Mouse (Mus musculus): ENCODE results near the gene Fndc3a. TPM values are rescaled to one million over a fixed set of nuclear protein-coding genes. Genes with fewer than 3 reads are reported as not detected.

Fndc3a gene
- total RNA-seq, 2 experiments from 2014 or later = 19.6 to 20.7 TPM

DNA sequence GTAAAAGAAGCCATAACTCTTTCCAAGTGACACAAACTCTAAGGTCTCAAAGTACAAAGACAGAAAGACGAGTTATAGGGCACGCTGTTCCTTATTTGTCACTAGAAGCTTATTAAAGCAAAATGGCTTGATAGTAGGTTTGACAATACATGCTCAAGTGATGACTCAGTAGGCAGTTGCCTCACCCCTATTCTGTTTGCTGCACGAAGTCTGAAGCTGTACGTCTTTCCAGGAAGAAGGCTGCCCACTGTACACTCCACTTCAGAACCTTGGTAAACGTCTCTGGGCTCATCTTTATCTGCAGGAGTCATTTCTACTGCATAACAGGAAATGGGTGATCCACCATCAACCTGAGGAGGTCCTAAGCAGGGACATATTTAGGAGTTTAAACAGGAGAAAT lies 151.0 kb downstream of the Fndc3a start:
- DNase-seq (ENCODE audit: low spot score in 2 of 2) = no peak

DNA sequence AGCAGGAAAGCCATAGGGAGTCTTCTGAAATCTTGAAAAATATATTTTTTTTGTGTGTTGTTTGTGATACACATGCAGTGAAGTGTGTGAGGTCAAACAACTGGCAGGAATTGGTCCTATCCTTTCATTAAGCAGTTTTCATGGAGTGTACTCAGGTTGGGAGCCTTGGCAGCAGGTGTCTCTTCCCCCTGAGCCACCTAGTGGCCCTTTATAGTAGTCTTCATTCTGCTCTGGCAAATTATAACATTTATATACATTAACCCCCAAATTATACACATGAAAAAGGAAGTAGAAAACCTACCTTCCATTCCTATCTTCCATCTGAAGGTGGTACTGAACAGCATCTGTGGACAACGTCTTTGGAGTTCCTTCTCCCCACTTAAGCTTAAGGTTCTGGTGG lies 154.0 kb downstream of the Fndc3a start:
- no peak for DNase-seq (ENCODE audit: low spot score in 2 of 2)

DNA sequence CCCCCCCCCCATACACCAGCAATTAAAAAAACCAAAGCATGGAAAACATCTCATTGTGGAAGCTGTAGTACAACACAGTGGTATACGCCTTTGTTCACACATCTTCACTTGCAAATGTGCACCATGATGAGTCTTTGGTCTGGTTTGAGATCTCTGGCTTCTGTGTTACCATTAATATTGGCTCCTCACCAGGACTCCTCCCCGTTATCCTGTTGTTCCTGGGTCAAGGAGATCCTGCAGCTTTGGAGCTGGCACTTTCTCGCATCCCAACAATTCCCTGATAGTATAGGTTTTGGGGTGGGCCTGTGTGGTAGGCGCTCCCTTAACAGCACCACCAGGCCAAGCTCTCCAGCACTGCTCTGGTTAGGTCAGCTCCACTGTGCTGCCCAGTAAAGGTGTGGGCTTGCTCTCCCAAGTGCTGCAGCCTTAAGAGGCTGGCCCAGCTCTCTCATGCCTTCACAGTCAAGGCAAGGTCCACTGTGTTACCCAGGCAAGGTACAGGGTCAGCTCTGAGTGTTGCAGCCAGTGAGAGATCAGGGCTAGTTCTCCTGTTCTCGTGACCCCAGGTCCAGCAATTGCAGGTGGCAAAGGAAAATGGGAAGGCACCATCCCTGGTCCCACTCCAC lies 173.3 kb downstream of the Fndc3a start:
- no peak for DNase-seq (ENCODE audit: low spot score in 2 of 2)

DNA sequence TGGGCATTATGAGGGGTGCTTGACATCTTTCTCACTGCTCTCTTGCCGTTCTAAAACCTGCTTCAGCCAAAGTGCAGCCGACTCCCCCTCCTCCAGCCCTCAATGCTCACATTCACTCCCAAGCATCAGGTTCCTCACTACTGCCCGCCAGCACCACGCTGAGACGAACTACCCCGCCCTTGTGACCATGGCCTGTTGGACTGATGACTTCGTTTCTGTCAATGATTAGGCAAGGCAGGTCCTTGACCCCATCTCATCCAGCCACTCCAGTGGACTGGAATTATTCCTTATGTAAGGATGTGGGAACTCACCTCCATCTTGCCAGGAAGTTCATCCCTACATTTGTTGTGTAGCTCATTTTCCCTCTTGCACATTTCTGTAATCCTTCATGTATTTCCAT lies 175.9 kb downstream of the Fndc3a start:
- DNase-seq (ENCODE audit: low spot score in 2 of 2) = no peak

DNA sequence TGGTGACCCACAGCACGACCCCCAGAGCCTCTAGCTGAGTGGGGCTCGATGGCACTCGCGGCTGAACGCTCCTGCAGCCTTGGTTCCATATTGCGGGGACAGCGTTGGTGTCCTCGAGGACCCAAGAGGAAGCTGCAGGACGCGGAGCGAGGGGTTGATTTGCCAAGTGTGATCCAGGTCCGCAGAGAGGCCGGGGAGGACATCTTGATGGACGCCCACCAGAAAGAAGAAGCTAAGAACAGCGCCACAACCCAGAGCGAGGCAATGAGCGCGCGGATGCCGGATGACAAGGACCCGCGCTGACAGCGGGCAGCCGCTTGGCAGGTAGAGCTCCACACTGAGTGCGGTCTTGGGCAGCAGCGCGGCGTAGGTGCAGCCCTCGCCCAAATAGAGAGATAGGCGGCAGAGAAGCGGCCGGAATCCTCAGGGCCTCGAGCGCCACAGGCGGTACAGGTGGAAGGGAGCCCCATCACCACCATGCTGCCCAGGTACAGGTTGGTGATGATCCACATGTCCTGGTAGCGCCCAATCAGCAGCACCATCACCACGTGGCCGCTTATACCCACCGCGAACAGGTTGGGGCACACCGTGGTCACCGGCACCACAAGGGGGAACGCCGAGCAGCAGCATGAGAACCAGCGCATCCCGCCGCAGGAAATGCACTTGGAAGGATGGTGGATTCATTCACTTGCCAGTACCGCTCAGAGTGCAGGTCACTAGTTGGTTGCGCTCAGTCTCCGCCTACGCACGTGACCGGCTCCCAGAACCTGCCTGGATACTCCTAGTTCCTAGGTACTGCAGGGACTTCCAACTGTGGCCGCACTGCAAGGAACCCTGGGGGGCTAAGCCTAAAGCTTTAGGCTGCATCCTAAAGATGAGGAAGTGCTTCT lies 177.5 kb downstream of the Fndc3a start:
- no peak for DNase-seq (ENCODE audit: low spot score in 2 of 2)

DNA sequence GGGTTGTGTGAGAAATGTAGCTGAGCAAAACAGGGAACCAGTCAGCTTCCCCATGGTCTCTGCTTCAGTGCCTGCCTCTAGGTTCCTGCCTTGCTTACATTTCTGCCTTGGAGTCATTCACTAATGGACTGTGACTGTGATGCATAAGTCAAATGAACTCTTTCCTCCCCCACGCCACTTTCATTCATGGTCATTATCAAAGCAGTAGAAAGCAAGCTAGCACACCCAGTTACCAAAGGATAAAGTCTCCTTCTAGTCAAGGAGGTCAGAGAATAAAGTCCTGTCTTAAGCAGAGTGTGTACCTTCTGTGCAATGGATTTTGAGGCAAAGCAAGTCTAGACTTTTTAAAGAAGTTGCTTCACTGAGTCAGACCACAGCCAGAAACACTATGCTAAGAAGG lies 182.7 kb downstream of the Fndc3a start:
- no peak for DNase-seq (ENCODE audit: low spot score in 2 of 2)

DNA sequence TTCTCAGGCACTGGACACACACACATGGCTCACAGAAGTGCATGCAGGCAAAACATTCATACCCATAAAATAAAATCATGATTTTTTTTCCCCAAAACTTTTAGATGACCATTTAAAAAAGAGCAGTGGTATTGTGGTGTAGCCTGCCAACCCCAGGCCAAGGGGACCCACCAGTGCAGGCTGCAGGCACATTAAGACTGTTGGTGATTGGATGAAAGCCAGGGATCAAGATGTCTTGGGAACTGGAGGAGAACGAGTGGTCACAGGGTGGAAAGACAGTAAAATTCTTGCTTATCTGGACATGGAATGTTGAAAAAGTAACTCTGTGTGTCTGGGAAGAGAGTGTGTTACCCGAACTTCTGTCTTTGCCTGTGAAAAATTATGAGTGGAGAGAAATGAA lies 190.2 kb downstream of the Fndc3a start:
- DNase-seq (ENCODE audit: low spot score in 2 of 2) = no peak

DNA sequence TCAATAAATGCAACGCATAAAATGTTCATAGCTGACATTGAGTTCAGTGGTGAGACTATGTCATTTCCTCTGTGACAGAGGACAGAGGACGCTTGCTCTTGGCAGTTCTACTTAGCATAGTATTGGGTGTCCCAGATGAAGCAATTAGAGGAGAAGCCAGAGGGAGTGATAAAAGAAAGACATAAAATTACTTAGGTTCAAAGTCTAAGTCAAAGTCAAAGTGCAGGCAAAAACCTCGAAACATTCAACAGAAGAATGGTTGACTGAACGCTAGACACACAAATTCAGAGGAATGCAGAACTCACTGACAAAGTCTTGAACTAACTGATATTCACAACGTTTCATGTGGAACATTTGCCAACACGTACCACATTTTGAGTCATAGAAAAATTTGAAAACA lies 191.0 kb downstream of the Fndc3a start:
- no peak for DNase-seq (ENCODE audit: low spot score in 2 of 2)

DNA sequence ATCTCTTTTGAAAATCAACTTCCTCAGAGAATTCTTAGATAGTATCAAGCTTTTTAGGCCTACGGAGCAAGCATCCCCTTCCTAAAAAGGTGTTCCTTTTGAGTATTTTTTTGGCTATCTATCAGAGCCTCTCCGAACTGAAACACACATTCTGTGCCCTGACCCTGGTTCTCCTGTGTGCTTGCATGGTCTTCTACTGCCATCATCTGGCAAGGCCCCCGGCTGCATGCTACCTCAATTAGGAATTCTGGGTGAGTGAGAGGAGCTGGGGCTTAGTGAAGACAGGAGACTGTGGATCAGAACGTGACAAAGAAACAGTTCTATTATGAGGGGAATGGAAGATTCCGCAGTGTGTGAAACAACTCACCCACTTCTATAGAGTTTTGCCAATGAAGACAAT lies 193.4 kb downstream of the Fndc3a start:
- DNase-seq (ENCODE audit: low spot score in 2 of 2) = peak in 1 of 2 experiments; percentile 28

DNA sequence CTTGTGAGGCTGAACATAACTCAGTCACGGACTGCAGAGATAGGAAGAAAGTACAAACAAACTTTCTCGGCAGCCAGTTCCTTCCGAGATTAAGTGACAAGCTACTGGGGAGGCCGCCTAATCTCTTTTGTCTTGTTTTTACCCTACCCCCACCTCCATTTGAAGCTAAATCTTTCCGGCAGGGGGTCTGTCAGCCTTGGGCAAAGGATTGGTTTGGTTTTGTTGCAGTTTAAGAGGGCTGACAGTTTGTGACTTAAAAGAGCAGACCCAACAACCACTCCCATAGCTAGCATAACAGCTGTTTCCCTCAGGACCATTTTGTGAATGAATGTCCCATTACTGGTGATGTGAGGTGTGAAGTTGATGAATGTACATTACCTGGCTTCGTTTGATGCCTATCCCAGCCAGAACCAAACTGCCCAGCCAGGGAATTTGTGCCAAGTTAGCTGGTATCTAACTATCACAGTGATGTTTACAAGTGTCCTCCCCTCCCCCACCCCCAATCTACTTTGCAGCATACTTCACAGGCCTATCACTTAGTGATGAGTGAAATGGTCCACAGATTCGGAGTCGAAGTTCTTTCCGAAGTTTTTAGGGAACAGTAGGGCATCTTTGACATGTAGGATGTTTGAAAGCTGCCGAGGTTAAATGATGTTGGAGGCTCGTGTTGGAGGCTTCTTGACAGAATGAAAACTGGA lies 202.9 kb downstream of the Fndc3a start:
- DNase-seq (ENCODE audit: low spot score in 2 of 2) = no peak

DNA sequence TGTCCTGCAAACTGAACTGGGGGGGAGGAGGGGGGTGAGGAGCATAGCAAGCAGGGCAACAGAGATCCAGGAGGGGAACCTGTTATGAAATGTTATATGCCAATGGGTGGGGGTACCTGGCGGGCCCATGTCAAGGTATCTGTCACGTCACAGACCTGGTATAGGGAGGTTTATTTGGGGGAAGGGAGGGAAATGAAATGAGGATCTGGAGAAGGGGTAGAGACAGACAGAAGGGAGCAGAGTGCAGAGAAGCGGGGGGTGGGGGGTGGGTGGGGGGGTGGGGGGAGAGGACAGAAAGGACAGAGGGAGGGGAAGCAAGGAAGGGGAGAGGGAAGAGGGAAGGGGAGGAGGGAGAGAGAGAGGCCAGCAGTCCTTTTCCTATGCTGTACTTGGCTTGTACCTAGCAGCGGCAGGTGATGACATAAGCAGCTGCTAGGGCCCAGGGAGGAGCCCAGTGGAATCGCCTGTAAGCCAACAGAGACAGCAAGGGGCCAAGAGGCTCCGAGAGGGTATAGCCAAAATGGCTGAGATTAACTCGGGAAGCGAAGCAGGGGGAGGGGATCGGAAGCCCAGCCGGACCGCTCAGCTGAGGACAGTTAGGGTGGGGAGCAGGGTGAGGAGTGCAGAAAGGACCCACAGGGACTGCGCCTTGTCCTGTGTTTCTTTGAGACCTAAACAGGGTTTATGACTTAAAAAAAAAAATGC lies 203.6 kb downstream of the Fndc3a start:
- DNase-seq (ENCODE audit: low spot score in 2 of 2) = peak in 1 of 2 experiments; percentile 29

DNA sequence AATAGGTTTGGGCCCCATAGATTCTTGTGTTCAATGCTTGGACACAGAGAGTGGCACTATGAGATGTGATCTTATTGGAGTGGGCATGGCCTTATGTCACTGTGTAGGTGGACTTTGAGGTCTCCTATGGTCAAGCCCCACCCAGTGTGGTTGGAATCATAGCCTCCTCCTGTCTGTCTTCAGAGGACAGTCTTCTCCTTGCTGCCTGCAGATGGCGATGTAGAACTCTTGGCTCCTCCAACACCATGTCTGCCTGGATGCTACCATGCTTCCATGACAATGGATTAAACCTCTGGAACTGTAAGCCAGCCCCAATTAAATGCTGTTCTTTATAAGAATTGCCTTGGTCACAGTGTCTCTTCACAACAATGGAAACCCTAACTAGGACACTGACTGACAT lies 204.8 kb downstream of the Fndc3a start:
- no peak for DNase-seq (ENCODE audit: low spot score in 2 of 2)

DNA sequence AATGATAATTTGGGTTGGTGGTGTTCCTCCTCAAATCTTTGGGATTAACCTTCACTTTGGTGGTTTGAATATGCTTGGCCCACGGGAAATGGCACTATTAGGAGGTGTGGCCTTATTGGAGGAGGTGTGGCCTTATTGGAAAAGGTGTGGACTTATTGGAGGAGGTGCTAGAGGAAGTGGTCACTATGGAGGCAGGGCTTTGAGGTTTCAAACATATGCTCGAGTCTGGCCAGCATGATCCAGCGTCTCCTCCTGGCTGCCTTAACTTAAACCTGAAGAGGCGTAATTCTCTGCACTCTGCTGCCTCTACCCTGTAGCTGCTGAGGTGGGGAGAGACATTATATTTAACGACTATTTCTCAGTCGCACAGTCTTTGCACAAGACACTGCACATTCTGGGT lies 206.6 kb downstream of the Fndc3a start:
- no peak for DNase-seq (ENCODE audit: low spot score in 2 of 2)

DNA sequence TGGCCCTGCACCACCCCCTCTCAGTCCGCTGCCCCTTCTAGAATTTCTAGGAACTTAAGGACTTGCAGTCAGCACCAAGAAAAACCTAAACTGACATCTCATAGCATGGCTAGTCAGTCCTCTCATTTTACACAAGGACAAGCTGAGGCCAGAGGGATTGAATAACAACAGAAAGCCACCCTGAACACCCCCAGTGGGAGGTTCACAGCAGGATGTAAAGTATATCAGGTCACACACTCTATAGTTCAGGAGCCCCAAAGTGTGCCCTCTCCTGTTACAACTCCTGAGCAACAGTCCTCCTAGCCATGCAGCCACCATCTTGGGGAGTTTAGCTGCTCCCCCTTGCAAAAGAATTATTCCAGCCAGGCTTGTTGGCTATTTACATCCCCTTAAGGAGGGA lies 216.0 kb downstream of the Fndc3a start:
- no peak for DNase-seq (ENCODE audit: low spot score in 2 of 2)

DNA sequence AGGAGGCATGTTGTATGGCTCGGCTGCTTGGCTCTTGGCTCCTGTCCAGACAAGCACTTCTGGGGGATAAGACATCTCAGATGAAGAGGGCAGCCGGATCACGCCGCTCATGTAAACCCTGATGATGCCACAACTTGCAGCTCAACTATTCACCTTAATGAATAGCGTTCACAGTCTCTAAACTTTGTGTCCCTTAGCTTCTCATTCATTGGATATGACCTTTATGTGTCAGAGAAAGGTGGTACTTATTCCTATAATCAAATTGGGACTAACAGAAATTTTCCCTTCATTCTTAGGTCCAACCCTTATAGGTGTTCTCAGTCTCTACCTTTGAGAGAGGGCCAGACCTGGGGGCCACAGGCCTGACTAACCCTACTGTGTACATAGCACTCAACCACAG lies 218.1 kb downstream of the Fndc3a start, which contains the start of gene Gm9195:
Gm9195 (minus strand) TSS at position 101 of the 400 bp plus-strand sequence.
- no peak for DNase-seq (ENCODE audit: low spot score in 2 of 2)

DNA sequence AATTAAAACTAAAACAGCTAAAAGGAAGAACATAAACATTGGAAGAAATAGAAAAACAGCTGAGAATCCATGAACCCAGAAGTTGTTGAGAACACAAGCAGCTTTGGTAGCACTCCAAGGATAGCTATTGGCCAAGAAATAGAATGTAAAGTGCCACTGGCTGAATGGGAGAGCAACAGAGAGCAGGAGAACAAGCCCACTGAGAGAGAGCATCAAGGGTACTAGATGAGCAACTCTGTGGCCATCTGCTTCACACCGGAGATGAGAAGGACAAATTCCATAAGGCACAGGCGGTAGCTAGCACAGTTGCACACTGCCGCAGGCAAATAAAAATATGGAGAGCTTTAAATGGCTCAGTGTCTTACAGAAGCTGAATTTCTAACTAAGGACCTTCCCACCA lies 219.4 kb downstream of the Fndc3a start:
- DNase-seq (ENCODE audit: low spot score in 2 of 2) = no peak

Other genes starting within 250 kb of the Fndc3a start
- not detected for gene Gm9195, start 218.2 kb downstream of the Fndc3a start, total RNA-seq (2021)